Mouse (Mus musculus): ENCODE measurements around the gene Gm28710. TPM values are rescaled to one million over a fixed set of nuclear protein-coding genes. Genes with fewer than 3 reads are reported as not detected.

Gm28710 gene
- polyA plus RNA-seq (2014; fragmentation: Illumina TruSeq; extraction: RNeasy Lipid Tissue Mini Kit (QIAGEN cat#74804); ENCODE audit: low read depth, low replicate concordance) = not detected

DNA sequence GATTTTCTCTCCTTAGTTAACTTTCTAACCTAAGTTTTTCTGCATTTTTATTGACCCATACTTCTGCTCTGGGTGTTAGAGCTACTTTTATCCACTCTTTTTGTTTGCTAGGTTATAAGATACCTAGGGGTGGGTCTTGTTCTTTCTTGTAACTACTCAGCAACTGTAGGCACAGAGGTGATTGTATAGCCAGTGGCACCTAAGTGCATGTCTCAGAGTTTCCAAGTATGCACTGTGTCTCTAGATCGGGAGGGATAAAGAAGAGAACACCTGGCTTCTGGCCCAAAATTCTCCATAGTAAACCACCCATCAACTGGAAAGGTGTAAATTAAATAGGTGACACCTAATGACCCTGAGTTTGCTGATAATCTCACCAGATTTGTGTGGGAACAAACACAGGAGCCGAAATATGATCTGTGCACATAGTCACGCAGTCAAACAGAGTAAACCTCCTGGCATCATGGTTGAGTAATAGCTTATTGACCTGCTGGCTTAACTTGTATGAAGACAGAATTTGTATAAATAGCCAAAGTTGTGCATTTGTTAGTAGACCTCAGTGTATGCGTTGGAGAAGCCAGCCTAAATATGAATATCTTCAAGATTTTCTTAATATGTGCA is at the start of gene Gm28710:
Gm28710 (plus strand) TSS at position 568 of the 618 bp plus-strand sequence.

Other genes starting within 250 kb of the Gm28710 start
- 6.4 TPM for gene Hgf, start 238.3 kb upstream of the Gm28710 start, polyA plus RNA-seq (2014; fragmentation: Illumina TruSeq; extraction: RNeasy Lipid Tissue Mini Kit (QIAGEN cat#74804); ENCODE audit: low read depth, low replicate concordance)